In the genomic region with DNA sequence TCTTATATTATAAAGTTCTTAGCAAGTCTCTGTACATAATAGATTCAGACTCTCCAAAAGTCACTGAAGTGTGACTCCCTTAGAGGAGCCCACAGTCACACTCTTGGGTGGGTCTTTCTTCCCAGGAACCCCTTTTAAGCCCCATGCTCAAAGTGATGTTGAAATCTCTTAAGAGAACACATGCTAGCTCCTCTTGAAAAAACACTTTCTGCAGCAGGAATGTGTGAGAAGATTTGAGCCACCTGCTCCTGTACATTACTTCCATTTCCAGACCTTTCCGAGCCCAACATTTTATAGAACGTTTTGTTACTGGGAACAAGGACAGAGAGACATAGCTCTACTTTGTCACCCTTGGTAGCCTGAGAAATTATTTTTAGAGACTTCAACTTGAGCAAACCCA, we compare ENCODE assay signal across 26 mouse cellular contexts.
DNase-seq lines count a peak whose midpoint lies in the region; ATAC-seq lines count a peak whose summit lies in the region.
"Had no signal": no experiment of that assay in that cellular context is flagged by ENCODE, and none has a peak within 500 bp of the region (broad histone marks: within the 10 kb centered on the region; RNA-seq: fewer than 3 reads in every experiment).

No protein-coding gene starts in this region.

- H3K9ac ChIP-seq in lung, embryonic 15.5 days, result no peak overlapping the region
- no peak overlapping the region for H3K9ac ChIP-seq in forebrain, embryonic 11.5 days (ENCODE audit: low read length)
- H3K9ac ChIP-seq: embryonic facial prominence, embryonic 13.5 days; forebrain, embryonic 13.5 days; heart, embryonic 13.5 days; hindbrain, embryonic 12.5 days; hindbrain, embryonic 15.5 days had no signal

- H3K36me3 ChIP-seq in heart, embryonic 10.5 days, result 0 out of 2 replicates have a peak, but pooled peaks cover 2% of the 10 kb centered on the region
- H3K36me3 ChIP-seq in lung, embryonic 15.5 days, result no peaks in the 10 kb centered on the region
- H3K36me3 ChIP-seq in forebrain, embryonic 11.5 days (ENCODE audit: control insufficient read depth, insufficient read depth, low read length), result peaks cover 3% of the 10 kb centered on the region; the same call in 1 of the 2 replicates
- H3K36me3 ChIP-seq in limb, embryonic 10.5 days, result no peaks in the 10 kb centered on the region
- H3K36me3 ChIP-seq: embryonic facial prominence, embryonic 10.5 days; embryonic facial prominence, embryonic 13.5 days had no signal

- H3K27me3 ChIP-seq in heart, embryonic 10.5 days (ENCODE audit: insufficient read depth, poor library complexity, severe bottlenecking), result no peaks in the 10 kb centered on the region
- no peaks in the 10 kb centered on the region for H3K27me3 ChIP-seq in lung, embryonic 15.5 days
- H3K27me3 ChIP-seq in forebrain, embryonic 11.5 days (ENCODE audit: control insufficient read depth, insufficient read depth, low read length), result no peaks in the 10 kb centered on the region
- H3K27me3 ChIP-seq in limb, embryonic 10.5 days (ENCODE audit: low read depth, poor library complexity, severe bottlenecking), result no peaks in the 10 kb centered on the region
- H3K27me3 ChIP-seq: embryonic facial prominence, embryonic 13.5 days; forebrain, embryonic 13.5 days; heart, embryonic 13.5 days; hindbrain, embryonic 12.5 days; hindbrain, embryonic 15.5 days had no signal

- WGBS in heart, embryonic 10.5 days, result 73% methylated on average over 2 of the region's 2 CpGs
- 36% methylated on average over 2 of the region's 2 CpGs for WGBS in lung, embryonic 15.5 days
- 87% methylated on average over 2 of the region's 2 CpGs for WGBS in forebrain, embryonic 11.5 days
- 93% methylated on average over 2 of the region's 2 CpGs for WGBS in limb, embryonic 10.5 days

- peak; percentile 46; the same call in 1 of the 2 replicates for ATAC-seq in lung, embryonic 15.5 days (ENCODE audit: borderline replicate concordance, extremely low read depth, low FRiP score, low TSS enrichment)
- ATAC-seq in forebrain, embryonic 11.5 days (replicated peaks; ENCODE audit: low FRiP score), result no peak
- ATAC-seq: activated CD4-positive, CD25-positive, alpha-beta regulatory T cell, adult 4 months; forebrain, embryonic 13.5 days; forebrain, embryonic 16.5 days had no signal

- H3K4me3 ChIP-seq in heart, embryonic 10.5 days, result no peak overlapping the region
- H3K4me3 ChIP-seq in lung, embryonic 15.5 days, result no peak overlapping the region
- H3K4me3 ChIP-seq in forebrain, embryonic 11.5 days (ENCODE audit: low read depth, low read length), result no peak overlapping the region
- H3K4me3 ChIP-seq in limb, embryonic 10.5 days, result no peak overlapping the region
- H3K4me3 ChIP-seq: embryonic facial prominence, embryonic 10.5 days; embryonic facial prominence, embryonic 13.5 days; erythroblast, embryonic 14.5 days; forebrain, embryonic 13.5 days; heart, embryonic 13.5 days; hindbrain, embryonic 12.5 days; hindbrain, embryonic 15.5 days had no signal

- H3K27ac ChIP-seq in heart, embryonic 10.5 days, result no peak overlapping the region
- 0 out of 2 replicates have a peak overlapping the region, but pooled peaks have one; percentile 44 for H3K27ac ChIP-seq in lung, embryonic 15.5 days
- no peak overlapping the region for H3K27ac ChIP-seq in forebrain, embryonic 11.5 days (ENCODE audit: low read depth, low read length)
- no peak overlapping the region for H3K27ac ChIP-seq in limb, embryonic 10.5 days
- H3K27ac ChIP-seq: embryonic facial prominence, embryonic 10.5 days; embryonic facial prominence, embryonic 13.5 days; forebrain, embryonic 13.5 days; heart, embryonic 13.5 days; hindbrain, embryonic 12.5 days; hindbrain, embryonic 15.5 days had no signal

- H3K4me2 ChIP-seq in lung, embryonic 15.5 days, result no peak overlapping the region
- H3K4me2 ChIP-seq in forebrain, embryonic 11.5 days (ENCODE audit: low read depth, low read length, severe bottlenecking), result no peak overlapping the region
- H3K4me2 ChIP-seq: embryonic facial prominence, embryonic 13.5 days; forebrain, embryonic 13.5 days; heart, embryonic 13.5 days; hindbrain, embryonic 12.5 days; hindbrain, embryonic 15.5 days had no signal

- H3K4me1 ChIP-seq in heart, embryonic 10.5 days, result peaks cover 11% of the 10 kb centered on the region; the same call in 1 of the 2 replicates
- peaks cover 7% of the 10 kb centered on the region; the same call in 1 of the 2 replicates for H3K4me1 ChIP-seq in lung, embryonic 15.5 days
- no peaks in the 10 kb centered on the region for H3K4me1 ChIP-seq in forebrain, embryonic 11.5 days (replicated peaks; ENCODE audit: control insufficient read depth, insufficient read depth, low read length)
- H3K4me1 ChIP-seq in limb, embryonic 10.5 days, result peaks cover 6% of the 10 kb centered on the region
- H3K4me1 ChIP-seq: embryonic facial prominence, embryonic 10.5 days; embryonic facial prominence, embryonic 13.5 days; forebrain, embryonic 13.5 days; hindbrain, embryonic 12.5 days; hindbrain, embryonic 15.5 days had no signal

- DNase-seq in heart, adult 18-20 months, result peak; percentile 8 to 13
- no peak for DNase-seq in heart, embryonic 10.5 days (ENCODE audit: low spot score)
- DNase-seq in lung, postnatal 4 days, result no peak
- DNase-seq in lung, postnatal 25 days (ENCODE audit: low spot score), result peak; percentile 25
- DNase-seq in forebrain, embryonic 11.5 days (ENCODE audit: low spot score), result no peak
- no peak for DNase-seq in limb, embryonic 10.5 days (ENCODE audit: low spot score)
- DNase-seq: adrenal gland, adult 8-10 months; adrenal gland, postnatal 25 days; cerebellum, adult 11-12 months; cerebellum, adult 8-10 months; cerebellum, postnatal 10 days; cerebellum, postnatal 36 days; embryo, embryonic 11 days; gastrocnemius, postnatal 10 days; gastrocnemius, postnatal 36 days; heart, postnatal 14 days had no signal

- H3K9me3 ChIP-seq in heart, embryonic 10.5 days, result no peaks in the 10 kb centered on the region
- no peaks in the 10 kb centered on the region for H3K9me3 ChIP-seq in lung, embryonic 15.5 days
- H3K9me3 ChIP-seq in forebrain, embryonic 11.5 days (ENCODE audit: control insufficient read depth, low read length), result no peaks in the 10 kb centered on the region
- no peaks in the 10 kb centered on the region for H3K9me3 ChIP-seq in limb, embryonic 10.5 days (replicated peaks)
- H3K9me3 ChIP-seq: embryonic facial prominence, embryonic 10.5 days; embryonic facial prominence, embryonic 13.5 days; forebrain, embryonic 13.5 days; heart, embryonic 13.5 days; hindbrain, embryonic 12.5 days; hindbrain, embryonic 15.5 days had no signal

Comparison
In these comparisons a context has a peak if more than half of its experiments do, and no peak if none do; other contexts are left out.
1. DNase-seq: peak in heart, adult 18-20 months (2 of 2) and lung, postnatal 25 days (single experiment); none in heart, embryonic 10.5 days (single experiment), lung, postnatal 4 days (0 of 2), forebrain, embryonic 11.5 days (single experiment) and limb, embryonic 10.5 days (single experiment).